Mouse (Mus musculus): ENCODE measurements around the gene Rab7b. TPM values are rescaled to one million over a fixed set of nuclear protein-coding genes. Genes with fewer than 3 reads are reported as not detected.

Rab7b gene
- polyA plus RNA-seq, 1 experiment = 2.2 TPM

GRCm38 (mm10) chr1:131759667-131760427 lies 71.4 kb downstream of the Rab7b start:
- Histone ChIP-seq H3K36me3 (ENCODE audit: control insufficient read depth, insufficient read depth, low read length) (no peaks in the 10 kb centered on the region), H3K4me1 (ENCODE audit: control insufficient read depth, insufficient read depth, low read length) (no peaks in the 10 kb centered on the region), H3K4me3 (ENCODE audit: insufficient read depth, low read depth, low read length) (no peak overlapping the region), H3K27me3 (replicated peaks; ENCODE audit: control insufficient read depth, insufficient read depth, low read length) (no peaks in the 10 kb centered on the region), H3K27ac (ENCODE audit: insufficient read depth, low read depth, low read length) (no peak overlapping the region)
- DNase-seq = no peak
- WGBS = 79% methylated on average over 9 of the region's 9 CpGs
- no peak for TF ChIP-seq CTCF (conservative IDR thresholded peaks at IDR 0.05; ENCODE audit: insufficient read depth, insufficient read length, low read depth, low read length)
- no peak for TF ChIP-seq POLR2A (IDR thresholded peaks at IDR 0.05; ENCODE audit: low read depth, low read length)

- TF ChIP-seq CTCF (conservative IDR thresholded peaks at IDR 0.05; ENCODE audit: insufficient read depth, insufficient read length, low read depth, low read length) = no peak
- TF ChIP-seq POLR2A (IDR thresholded peaks at IDR 0.05; ENCODE audit: low read depth, low read length) = no peak
- Histone ChIP-seq H3K4me1 (ENCODE audit: control insufficient read depth, insufficient read depth, low read length) (no peaks in the 10 kb centered on the region), H3K27ac (ENCODE audit: insufficient read depth, low read depth, low read length) (no peak overlapping the region), H3K36me3 (ENCODE audit: control insufficient read depth, insufficient read depth, low read length) (no peaks in the 10 kb centered on the region), H3K27me3 (replicated peaks; ENCODE audit: control insufficient read depth, insufficient read depth, low read length) (no peaks in the 10 kb centered on the region), H3K4me3 (ENCODE audit: insufficient read depth, low read depth, low read length) (no peak overlapping the region)
- 76% methylated on average over 3 of the region's 3 CpGs for WGBS
- DNase-seq = no peak
Measured at GRCm38 (mm10) chr1:131760428-131760820, 71.9 kb downstream of the Rab7b start.

GRCm38 (mm10) chr1:131761079-131761831 lies 72.8 kb downstream of the Rab7b start:
- TF ChIP-seq POLR2A (IDR thresholded peaks at IDR 0.05; ENCODE audit: low read depth, low read length) (no peak), CTCF (conservative IDR thresholded peaks at IDR 0.05; ENCODE audit: insufficient read depth, insufficient read length, low read depth, low read length) (no peak)
- WGBS = 84% methylated on average over 13 of the region's 13 CpGs
- no peak overlapping the region for H3K27ac ChIP-seq (ENCODE audit: insufficient read depth, low read depth, low read length)
- H3K4me1 ChIP-seq (ENCODE audit: control insufficient read depth, insufficient read depth, low read length) = no peaks in the 10 kb centered on the region
- DNase-seq = no peak
- no peak overlapping the region for H3K4me3 ChIP-seq (ENCODE audit: insufficient read depth, low read depth, low read length)
- H3K27me3 ChIP-seq (replicated peaks; ENCODE audit: control insufficient read depth, insufficient read depth, low read length) = no peaks in the 10 kb centered on the region
- no peaks in the 10 kb centered on the region for H3K36me3 ChIP-seq (ENCODE audit: control insufficient read depth, insufficient read depth, low read length)

- no peaks in the 10 kb centered on the region for H3K4me1 ChIP-seq (ENCODE audit: control insufficient read depth, insufficient read depth, low read length)
- TF ChIP-seq CTCF (conservative IDR thresholded peaks at IDR 0.05; ENCODE audit: insufficient read depth, insufficient read length, low read depth, low read length) = no peak
- WGBS = 61% methylated on average over 9 of the region's 9 CpGs
- no peak for DNase-seq
- no peak overlapping the region for H3K4me3 ChIP-seq (ENCODE audit: insufficient read depth, low read depth, low read length)
- H3K36me3 ChIP-seq (ENCODE audit: control insufficient read depth, insufficient read depth, low read length) = no peaks in the 10 kb centered on the region
- no peaks in the 10 kb centered on the region for H3K27me3 ChIP-seq (replicated peaks; ENCODE audit: control insufficient read depth, insufficient read depth, low read length)
- no peak overlapping the region for H3K27ac ChIP-seq (ENCODE audit: insufficient read depth, low read depth, low read length)
Measured at GRCm38 (mm10) chr1:131763683-131764082, 75.2 kb downstream of the Rab7b start.

GRCm38 (mm10) chr1:131764581-131765338 lies 76.3 kb downstream of the Rab7b start:
- Histone ChIP-seq H3K27ac (ENCODE audit: insufficient read depth, low read depth, low read length) (no peak overlapping the region), H3K4me1 (ENCODE audit: control insufficient read depth, insufficient read depth, low read length) (no peaks in the 10 kb centered on the region), H3K36me3 (ENCODE audit: control insufficient read depth, insufficient read depth, low read length) (no peaks in the 10 kb centered on the region), H3K27me3 (replicated peaks; ENCODE audit: control insufficient read depth, insufficient read depth, low read length) (no peaks in the 10 kb centered on the region), H3K4me3 (ENCODE audit: insufficient read depth, low read depth, low read length) (no peak overlapping the region)
- no peak for DNase-seq
- no peak for TF ChIP-seq CTCF (conservative IDR thresholded peaks at IDR 0.05; ENCODE audit: insufficient read depth, insufficient read length, low read depth, low read length)
- no peak for TF ChIP-seq POLR2A (IDR thresholded peaks at IDR 0.05; ENCODE audit: low read depth, low read length)
- 60% methylated on average over 8 of the region's 8 CpGs for WGBS

Other genes starting within 250 kb of the Rab7b start
- 11.3 and 13.0 TPM in 2 replicates for gene Srgap2, start 161.3 kb upstream of the Rab7b start, polyA plus RNA-seq (2012; rRNA removed)
- 0.05 and 0.08 TPM in 2 replicates for gene Fam72a, start 160.8 kb upstream of the Rab7b start, polyA plus RNA-seq (2012; rRNA removed)
- gene Avpr1b, start 89.5 kb upstream of the Rab7b start, polyA plus RNA-seq (2012; rRNA removed) = not detected in 2 replicates
- gene Ctse, start 50.4 kb upstream of the Rab7b start, polyA plus RNA-seq (2012; rRNA removed) = 1.8 and 2.6 TPM in 2 replicates
- not detected in 2 replicates for gene Slc26a9, start 55.3 kb downstream of the Rab7b start, polyA plus RNA-seq (2012; rRNA removed)
- 26.3 and 27.7 TPM in 2 replicates for gene Pm20d1, start 108.7 kb downstream of the Rab7b start, polyA plus RNA-seq (2012; rRNA removed)
- gene Slc41a1, start 138.8 kb downstream of the Rab7b start, polyA plus RNA-seq (2012; rRNA removed) = 22.4 and 27.8 TPM in 2 replicates
- gene Rab29, start 178.5 kb downstream of the Rab7b start, polyA plus RNA-seq (2012; rRNA removed) = 27.0 and 33.8 TPM in 2 replicates
- gene Nucks1, start 221.8 kb downstream of the Rab7b start, polyA plus RNA-seq (2012; rRNA removed) = 8.4 and 14.3 TPM in 2 replicates

All from kidney, adult 2 months (tissue).